Mouse (Mus musculus): Measurements from ENCODE around the gene Mad2l2. TPM values are rescaled to one million over a fixed set of nuclear protein-coding genes. Genes with fewer than 3 reads are reported as not detected.

Mad2l2 gene
- polyA plus RNA-seq, 1 experiment from 2014 or later = 18.8 TPM

DNA sequence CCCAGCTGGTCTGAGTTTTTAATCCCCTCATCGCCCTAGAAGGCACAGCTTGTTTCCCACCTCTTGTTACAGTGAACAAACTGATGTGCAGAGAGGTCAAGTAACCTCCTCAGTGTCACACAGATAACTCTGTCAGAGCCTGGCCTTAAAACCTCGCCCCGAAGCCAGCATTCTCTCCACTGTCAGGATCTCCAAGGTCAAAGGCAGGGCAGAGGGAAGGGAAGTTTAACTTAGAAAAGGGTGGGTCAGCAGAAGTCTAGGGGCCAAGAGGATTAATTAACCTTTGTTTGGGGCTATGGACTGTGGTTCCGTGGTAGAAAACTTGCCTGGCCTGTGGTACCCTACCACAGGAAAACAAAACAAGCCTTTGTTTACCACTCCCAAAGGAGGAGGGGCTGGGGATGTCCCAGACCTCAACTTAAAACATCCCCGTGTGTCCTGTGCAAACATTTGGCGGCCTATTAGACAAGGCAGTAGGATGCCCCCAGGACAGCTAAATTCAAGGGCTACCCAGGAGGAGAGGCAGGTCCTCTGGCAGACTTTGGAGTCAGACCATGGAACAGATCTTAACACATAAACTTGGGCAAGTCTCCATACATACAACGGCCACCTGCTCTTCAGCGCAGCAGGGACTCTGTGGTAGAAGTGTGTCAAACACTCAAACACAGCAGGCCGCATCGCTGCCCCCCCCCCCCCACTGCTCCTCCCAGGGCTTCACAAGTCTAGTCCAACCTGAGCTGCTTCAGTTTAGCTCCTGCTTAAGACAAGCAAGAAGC is 44.9 kb upstream of the Mad2l2 start:
- peak overlapping the region; percentile 77; the same call in 1 of the 2 replicates for H3K4me2 ChIP-seq (ENCODE audit: low read depth, low read length)
- no peak for DNase-seq
- 54% methylated on average over 10 of the region's 10 CpGs for WGBS (ENCODE audit: insufficient replicate concordance)

DNA sequence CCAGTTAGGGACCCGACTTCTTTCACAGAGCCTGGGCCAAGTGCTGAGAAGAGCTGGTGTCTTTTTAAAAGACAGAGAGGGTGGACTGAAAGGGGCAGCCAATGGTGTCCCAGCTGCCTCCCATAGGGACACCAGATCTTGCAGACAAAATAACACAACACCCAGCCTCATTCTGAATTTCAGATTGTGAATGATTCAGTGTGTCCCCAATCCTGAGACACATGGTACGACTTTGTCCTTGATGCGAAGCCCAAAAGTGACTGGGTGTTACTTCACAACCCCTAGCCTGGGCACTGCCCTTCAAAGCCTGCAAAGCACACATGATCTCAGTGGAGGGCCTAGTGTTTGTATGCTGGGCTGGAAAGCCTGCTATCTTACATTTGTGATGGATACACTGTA is 44.3 kb upstream of the Mad2l2 start:
- Histone ChIP-seq H3K4me2 (ENCODE audit: low read depth, low read length) (peak overlapping the region; percentile 77), H3K9ac (replicated peaks) (no peak overlapping the region), H3K36me3 (replicated peaks; ENCODE audit: insufficient read depth, low read length) (peaks cover 9% of the 10 kb centered on the region), H3K27ac (ENCODE audit: low read depth) (no peak overlapping the region), H3K9me3 (ENCODE audit: low read length) (no peaks in the 10 kb centered on the region), H3K4me3 (ENCODE audit: low read depth, low read length) (no peak overlapping the region), H3K4me1 (ENCODE audit: insufficient read depth) (peaks cover 48% of the 10 kb centered on the region), H3K27me3 (ENCODE audit: insufficient read depth, low read length) (no peaks in the 10 kb centered on the region)
- ATAC-seq (no peak), DNase-seq (no peak)
- 62% methylated on average over 3 of the region's 3 CpGs for WGBS (ENCODE audit: insufficient replicate concordance)
- TF ChIP-seq CTCF (IDR thresholded peaks at IDR 0.05; ENCODE audit: low read depth) (no peak), EP300 (IDR thresholded peaks at IDR 0.05; ENCODE audit: low read depth) (no peak)

More for the DNA sequence above, 44.9 kb upstream of the Mad2l2 start:
- Histone ChIP-seq H3K4me3 (ENCODE audit: low read depth, low read length) (no peak overlapping the region), H3K9ac (replicated peaks) (no peak overlapping the region), H3K9me3 (ENCODE audit: low read length) (no peaks in the 10 kb centered on the region), H3K36me3 (replicated peaks; ENCODE audit: insufficient read depth, low read length) (peaks cover 11% of the 10 kb centered on the region), H3K27me3 (ENCODE audit: insufficient read depth, low read length) (no peaks in the 10 kb centered on the region), H3K27ac (ENCODE audit: low read depth) (no peak overlapping the region), H3K4me1 (ENCODE audit: insufficient read depth) (peaks cover 48% of the 10 kb centered on the region)
- ATAC-seq = no peak
- TF ChIP-seq EP300 (IDR thresholded peaks at IDR 0.05; ENCODE audit: low read depth) (no peak), CTCF (IDR thresholded peaks at IDR 0.05; ENCODE audit: low read depth) (no peak)

- peaks cover 46% of the 10 kb centered on the region for H3K4me1 ChIP-seq (ENCODE audit: insufficient read depth)
These were observed 42.9 kb upstream of the Mad2l2 start for GRCm38 (mm10) chr4:148087091-148087906.

GRCm38 (mm10) chr4:148087907-148088527 is 42.2 kb upstream of the Mad2l2 start, which contains the start of gene Agtrap:
TSS of gene Agtrap (minus strand) at chr4:148088031.
- H3K27ac ChIP-seq (ENCODE audit: low read depth) = peak within 1 kb of the TSS; percentile 81

More at GRCm38 (mm10) chr4:148087091-148087906, 42.9 kb upstream of the Mad2l2 start:
- Histone ChIP-seq H3K9ac (replicated peaks) (peak overlapping the region; percentile 75), H3K9me3 (ENCODE audit: low read length) (no peaks in the 10 kb centered on the region), H3K4me2 (ENCODE audit: low read depth, low read length) (peak overlapping the region; percentile 77), H3K36me3 (replicated peaks; ENCODE audit: insufficient read depth, low read length) (no peaks in the 10 kb centered on the region), H3K27me3 (ENCODE audit: insufficient read depth, low read length) (no peaks in the 10 kb centered on the region), H3K4me3 (ENCODE audit: low read depth, low read length) (peak overlapping the region; percentile 73), H3K27ac (ENCODE audit: low read depth) (peak overlapping the region; percentile 81)
- TF ChIP-seq EP300 (IDR thresholded peaks at IDR 0.05; ENCODE audit: low read depth) = no peak
- no peak for TF ChIP-seq CTCF (IDR thresholded peaks at IDR 0.05; ENCODE audit: low read depth)
- 5% methylated on average over 23 of the region's 30 CpGs for WGBS (ENCODE audit: insufficient replicate concordance)
- ATAC-seq = peak; percentile 54
- DNase-seq = no peak

GRCm38 (mm10) chr4:148089166-148089565 is 41.0 kb upstream of the Mad2l2 start:
- Histone ChIP-seq H3K9me3 (ENCODE audit: low read length) (no peaks in the 10 kb centered on the region), H3K4me1 (ENCODE audit: insufficient read depth) (peaks cover 28% of the 10 kb centered on the region), H3K4me2 (ENCODE audit: low read depth, low read length) (no peak overlapping the region), H3K27ac (ENCODE audit: low read depth) (no peak overlapping the region), H3K27me3 (ENCODE audit: insufficient read depth, low read length) (no peaks in the 10 kb centered on the region), H3K4me3 (ENCODE audit: low read depth, low read length) (no peak overlapping the region), H3K36me3 (replicated peaks; ENCODE audit: insufficient read depth, low read length) (no peaks in the 10 kb centered on the region), H3K9ac (replicated peaks) (no peak overlapping the region)
- ATAC-seq (no peak), DNase-seq (no peak)
- WGBS (ENCODE audit: insufficient replicate concordance) = 86% methylated on average over 4 of the region's 4 CpGs
- TF ChIP-seq CTCF (IDR thresholded peaks at IDR 0.05; ENCODE audit: low read depth) (no peak), EP300 (IDR thresholded peaks at IDR 0.05; ENCODE audit: low read depth) (no peak)

More at GRCm38 (mm10) chr4:148087907-148088527, 42.2 kb upstream of the Mad2l2 start, which contains the start of gene Agtrap:
- peak; percentile 86 for ATAC-seq
- WGBS (ENCODE audit: insufficient replicate concordance) = 8% methylated on average over 31 of the region's 34 CpGs
- Histone ChIP-seq H3K9ac (replicated peaks) (peak within 1 kb of the TSS; percentile 75), H3K9me3 (ENCODE audit: low read length) (no peaks in the 10 kb centered on the region), H3K4me2 (ENCODE audit: low read depth, low read length) (peak within 1 kb of the TSS; percentile 77), H3K27me3 (ENCODE audit: insufficient read depth, low read length) (no peaks in the 10 kb centered on the region), H3K4me3 (ENCODE audit: low read depth, low read length) (peak within 1 kb of the TSS; percentile 73), H3K36me3 (replicated peaks; ENCODE audit: insufficient read depth, low read length) (no peaks in the 10 kb centered on the region), H3K4me1 (ENCODE audit: insufficient read depth) (peaks cover 39% of the 10 kb centered on the region)
- DNase-seq = peak; percentile 93
- TF ChIP-seq EP300 (IDR thresholded peaks at IDR 0.05; ENCODE audit: low read depth) = no peak
- no peak for TF ChIP-seq CTCF (IDR thresholded peaks at IDR 0.05; ENCODE audit: low read depth)

All from liver, postnatal 0 days (tissue).